Mouse (Mus musculus): ENCODE results near the gene A230050P20Rik. TPM values are rescaled to one million over a fixed set of nuclear protein-coding genes. Genes with fewer than 3 reads are reported as not detected.
"Not testable (repeated sequence)": the region's sequence is repeated elsewhere in the genome, so short reads cannot be mapped to it uniquely, and the experiment has no call there.

The A230050P20Rik gene
- total RNA-seq (2021), result 1 to 10 TPM; 2.1 to 2.3 TPM
- long read RNA-seq, experiment 1, result 0 reads
- long read RNA-seq, experiment 2, result 0 reads

GRCm38 (mm10) chr9:20868448-20869001, at the start of gene A230050P20Rik:
Gene A230050P20Rik, plus strand, starts transcription at chr9:20868642.
- H3K4me3 ChIP-seq, result peak within 1 kb of the TSS; percentile 76
- intact Hi-C loops (cut with DNase I), result no loop called here
- TF ChIP-seq CTCF (IDR thresholded peaks at IDR 0.05), result no peak
- peak; percentile 67 for DNase-seq
- H3K27ac ChIP-seq, result peak within 1 kb of the TSS; percentile 78

- DNase-seq, result no peak
- Histone ChIP-seq H3K4me3 (no peak overlapping the region), H3K27ac (no peak overlapping the region)
- no peak for TF ChIP-seq CTCF (IDR thresholded peaks at IDR 0.05)
- intact Hi-C loops (cut with DNase I), result no loop called here
Observed at GRCm38 (mm10) chr9:20820001-20820400, 48.4 kb upstream of the A230050P20Rik start.

- H3K4me3 ChIP-seq, result no peak overlapping the region
- H3K27ac ChIP-seq, result no peak overlapping the region
- DNase-seq, result no peak
- intact Hi-C loops (cut with DNase I), result no loop called here
- TF ChIP-seq CTCF (IDR thresholded peaks at IDR 0.05), result no peak
Observed at GRCm38 (mm10) chr9:20822821-20823220, 45.6 kb upstream of the A230050P20Rik start.

GRCm38 (mm10) chr9:20825781-20826180, 42.7 kb upstream of the A230050P20Rik start:
- no peak overlapping the region for H3K4me3 ChIP-seq
- no peak for TF ChIP-seq CTCF (IDR thresholded peaks at IDR 0.05)
- peak; percentile 65 for DNase-seq
- intact Hi-C loops (cut with DNase I), result no loop called here
- no peak overlapping the region for H3K27ac ChIP-seq

- DNase-seq, result no peak
- H3K27ac ChIP-seq, result no peak overlapping the region
- TF ChIP-seq CTCF (IDR thresholded peaks at IDR 0.05), result no peak
- intact Hi-C loops (cut with DNase I), result no loop called here
- H3K4me3 ChIP-seq, result no peak overlapping the region
Observed at GRCm38 (mm10) chr9:20828127-20828526, 40.3 kb upstream of the A230050P20Rik start.

GRCm38 (mm10) chr9:20830901-20831643, 37.4 kb upstream of the A230050P20Rik start:
- peak overlapping the region; percentile 62 for H3K27ac ChIP-seq

GRCm38 (mm10) chr9:20834881-20835280, 33.6 kb upstream of the A230050P20Rik start:
- TF ChIP-seq CTCF (IDR thresholded peaks at IDR 0.05), result no peak
- intact Hi-C loops (cut with DNase I), result loop anchor here (10.0 kb wide), 1 partner anchor 170 kb away; no protein-coding TSS in a partner anchor
- DNase-seq, result no peak
- H3K27ac ChIP-seq, result no peak overlapping the region
- no peak overlapping the region for H3K4me3 ChIP-seq

More at GRCm38 (mm10) chr9:20830901-20831643, 37.4 kb upstream of the A230050P20Rik start:
- peak; percentile 99 for DNase-seq
- no peak; the same call in none of the 2 replicates for TF ChIP-seq CTCF (IDR thresholded peaks at IDR 0.05)
- intact Hi-C loops (cut with DNase I), result loop anchor here (1.0 to 10.0 kb wide), 2 partner anchors 91 to 166 kb away; no protein-coding TSS in a partner anchor
- no peak overlapping the region for H3K4me3 ChIP-seq

- intact Hi-C loops (cut with DNase I), result loop anchor here (10.0 kb wide), 1 partner anchor 171 kb away; no protein-coding TSS in a partner anchor
- not testable (repeated sequence) for H3K27ac ChIP-seq, H3K4me3 ChIP-seq, DNase-seq
Observed at GRCm38 (mm10) chr9:20835431-20835954, 32.9 kb upstream of the A230050P20Rik start.

- Histone ChIP-seq H3K27ac (no peak overlapping the region), H3K4me3 (no peak overlapping the region)
- DNase-seq, result no peak
- intact Hi-C loops (cut with DNase I), result loop anchor here (10.0 kb wide), 1 partner anchor 173 kb away; no protein-coding TSS in a partner anchor
- TF ChIP-seq CTCF (IDR thresholded peaks at IDR 0.05), result no peak
Observed at GRCm38 (mm10) chr9:20837184-20837947, 31.1 kb upstream of the A230050P20Rik start.

GRCm38 (mm10) chr9:20838931-20839330, 29.5 kb upstream of the A230050P20Rik start:
- intact Hi-C loops (cut with DNase I), result loop anchor here (10.0 kb wide), 1 partner anchor 174 kb away; no protein-coding TSS in a partner anchor

GRCm38 (mm10) chr9:20842211-20842610, 26.2 kb upstream of the A230050P20Rik start:
- no peak for TF ChIP-seq CTCF (IDR thresholded peaks at IDR 0.05)
- intact Hi-C loops (cut with DNase I), result no loop called here
- DNase-seq, result no peak
- Histone ChIP-seq H3K27ac (no peak overlapping the region), H3K4me3 (no peak overlapping the region)

More at GRCm38 (mm10) chr9:20838931-20839330, 29.5 kb upstream of the A230050P20Rik start:
- H3K4me3 ChIP-seq, result no peak overlapping the region
- TF ChIP-seq CTCF (IDR thresholded peaks at IDR 0.05), result no peak
- DNase-seq, result no peak
- no peak overlapping the region for H3K27ac ChIP-seq

- intact Hi-C loops (cut with DNase I), result no loop called here
- peak; percentile 69 for TF ChIP-seq CTCF (IDR thresholded peaks at IDR 0.05)
- Histone ChIP-seq H3K4me3 (no peak overlapping the region), H3K27ac (no peak overlapping the region)
- DNase-seq, result no peak
Observed at GRCm38 (mm10) chr9:20842670-20843069, 25.8 kb upstream of the A230050P20Rik start.
